Mouse (Mus musculus): ENCODE measurements around the gene Gm49392.
"Not testable (repeated sequence)": the region's sequence is repeated elsewhere in the genome, so short reads cannot be mapped to it uniquely, and the experiment has no call there.

The Gm49392 gene

DNA sequence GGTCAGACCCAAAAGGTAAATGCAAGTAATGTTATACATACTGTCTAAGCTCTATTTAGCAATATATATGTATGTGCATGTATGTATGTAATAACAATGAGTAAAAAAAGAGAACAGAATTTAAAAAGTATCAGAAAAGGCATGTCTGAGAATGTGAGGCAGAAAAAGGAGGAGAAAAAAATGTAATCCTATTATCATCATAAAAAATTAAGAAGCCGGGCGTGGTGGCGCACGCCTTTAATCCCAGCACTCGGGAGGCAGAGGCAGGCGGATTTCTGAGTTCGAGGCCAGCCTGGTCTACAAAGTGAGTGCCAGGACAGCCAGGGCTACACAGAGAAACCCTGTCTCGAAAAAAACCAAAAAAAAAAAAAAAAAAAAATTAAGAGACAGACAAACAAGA is at the start of gene Gm49392:
Gene Gm49392, minus strand, starts transcription at position 101 of the 400 bp plus-strand sequence.
- DNase-seq (ENCODE audit: low spot score) = not testable (repeated sequence)

DNA sequence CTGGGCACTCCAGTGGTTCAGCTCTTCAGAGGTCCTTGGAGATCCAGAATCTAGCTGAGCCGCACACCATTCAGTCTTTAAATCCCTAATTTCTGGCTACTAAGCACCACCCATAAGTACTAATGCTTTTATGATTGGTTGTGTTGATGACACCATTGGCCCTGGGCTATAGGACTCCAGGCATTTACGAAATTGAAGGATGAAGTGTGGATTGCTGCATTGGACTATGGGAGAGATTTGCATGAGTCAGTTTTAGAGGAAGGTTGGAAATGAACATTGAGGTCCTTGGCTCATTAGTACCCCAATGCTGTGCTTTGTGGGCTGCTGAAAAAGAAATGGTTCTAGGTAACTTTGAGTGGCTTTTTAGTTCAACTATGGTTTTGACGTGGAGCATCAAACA is 45.2 kb upstream of the Gm49392 start, which contains the start of gene Tpbpa:
Gene Tpbpa, minus strand, starts transcription at position 101 of the 400 bp plus-strand sequence.
- not testable (repeated sequence) for DNase-seq (ENCODE audit: low spot score)

DNA sequence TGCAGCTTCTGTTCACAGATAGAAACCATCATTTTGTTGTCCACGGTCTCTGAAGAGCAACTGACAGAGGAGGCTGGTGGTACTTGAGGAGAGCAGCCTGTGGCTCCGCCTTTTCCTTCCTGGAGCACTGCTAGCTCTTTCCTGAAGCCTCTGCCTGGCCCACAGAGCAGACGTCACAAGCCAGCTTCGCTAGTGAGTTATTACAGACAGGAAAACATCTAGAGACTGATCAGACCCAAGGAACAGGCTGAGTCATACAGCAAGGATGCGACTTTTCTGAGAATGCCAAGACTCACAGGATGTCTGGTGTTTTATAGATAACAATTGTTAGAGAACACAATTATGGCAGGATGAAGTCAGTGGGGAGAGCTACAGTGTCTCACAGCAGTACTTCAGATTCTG is 39.8 kb upstream of the Gm49392 start, which contains the start of the genes Gm49391 and Ctla2a:
Gene Gm49391, minus strand, starts transcription at position 72 of the 402 bp plus-strand sequence.
Gene Ctla2a, minus strand, starts transcription at position 126 of the 402 bp plus-strand sequence.
- no peak for DNase-seq (ENCODE audit: low spot score)

DNA sequence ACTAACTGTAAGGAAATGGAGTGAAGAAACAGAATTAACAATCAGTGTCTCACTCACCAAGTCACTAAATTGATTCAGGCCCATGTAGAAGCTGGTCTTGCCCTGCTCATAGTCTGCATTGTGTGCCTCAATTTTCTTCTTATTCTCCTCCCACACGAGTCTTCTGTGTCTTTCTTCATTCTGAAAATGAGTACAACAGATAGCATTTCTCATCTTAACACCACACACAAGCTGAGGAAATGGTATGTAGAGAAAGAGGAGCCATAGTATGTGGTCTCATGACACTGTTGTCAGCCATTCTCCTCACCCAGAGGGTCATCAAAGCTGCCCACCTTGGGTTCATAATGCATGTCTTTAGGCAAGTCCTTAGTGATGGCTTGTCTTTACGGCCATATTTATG is 38.8 kb upstream of the Gm49392 start, which contains the start of gene Gm49393:
Gene Gm49393, minus strand, starts transcription at position 101 of the 400 bp plus-strand sequence.
- DNase-seq (ENCODE audit: low spot score) = not testable (repeated sequence)

DNA sequence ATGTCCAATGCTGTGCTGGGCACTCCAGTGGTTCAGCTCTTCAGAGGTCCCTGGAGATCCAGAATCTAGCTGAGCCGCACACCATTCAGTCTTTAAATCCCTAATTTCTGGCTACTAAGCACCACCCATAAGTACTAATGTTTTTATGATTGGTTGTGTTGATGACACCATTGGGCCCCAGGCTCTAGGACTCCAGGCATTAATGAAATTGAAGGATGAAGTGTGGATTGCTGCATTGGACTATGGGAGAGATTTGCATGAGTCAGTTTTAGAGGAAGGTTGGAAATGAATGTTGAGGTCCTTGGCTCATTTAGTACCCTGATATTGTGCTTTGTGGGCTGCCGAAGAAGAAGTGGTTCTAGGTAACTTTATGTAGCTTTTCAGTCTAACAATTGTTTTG is 8.1 kb upstream of the Gm49392 start, which contains the start of gene Tpbpb:
Gene Tpbpb, minus strand, starts transcription at position 101 of the 400 bp plus-strand sequence.
- not testable (repeated sequence) for DNase-seq (ENCODE audit: low spot score)

DNA sequence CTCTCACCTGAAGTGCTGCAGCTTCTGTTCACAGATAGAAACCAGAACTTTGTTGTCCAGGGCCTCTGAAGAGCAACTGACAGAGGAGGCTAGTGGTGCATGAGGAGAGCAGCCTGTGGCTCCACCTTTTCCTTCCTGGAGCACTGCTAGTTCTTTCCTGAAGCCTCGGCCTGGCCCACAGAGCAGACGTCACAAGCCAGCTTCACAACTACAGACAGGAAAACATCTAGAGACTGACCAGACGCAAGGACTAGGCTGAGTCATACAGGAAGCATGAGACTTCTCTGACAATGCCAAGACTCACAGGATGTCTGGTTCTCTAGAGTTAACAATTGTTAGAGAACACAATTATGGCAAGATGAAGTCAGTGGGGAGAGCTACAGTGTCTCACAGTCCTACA is 634 bp upstream of the Gm49392 start, which contains the start of gene Ctla2b:
Gene Ctla2b, minus strand, starts transcription at position 120 of the 400 bp plus-strand sequence.
- DNase-seq (ENCODE audit: low spot score) = no peak

DNA sequence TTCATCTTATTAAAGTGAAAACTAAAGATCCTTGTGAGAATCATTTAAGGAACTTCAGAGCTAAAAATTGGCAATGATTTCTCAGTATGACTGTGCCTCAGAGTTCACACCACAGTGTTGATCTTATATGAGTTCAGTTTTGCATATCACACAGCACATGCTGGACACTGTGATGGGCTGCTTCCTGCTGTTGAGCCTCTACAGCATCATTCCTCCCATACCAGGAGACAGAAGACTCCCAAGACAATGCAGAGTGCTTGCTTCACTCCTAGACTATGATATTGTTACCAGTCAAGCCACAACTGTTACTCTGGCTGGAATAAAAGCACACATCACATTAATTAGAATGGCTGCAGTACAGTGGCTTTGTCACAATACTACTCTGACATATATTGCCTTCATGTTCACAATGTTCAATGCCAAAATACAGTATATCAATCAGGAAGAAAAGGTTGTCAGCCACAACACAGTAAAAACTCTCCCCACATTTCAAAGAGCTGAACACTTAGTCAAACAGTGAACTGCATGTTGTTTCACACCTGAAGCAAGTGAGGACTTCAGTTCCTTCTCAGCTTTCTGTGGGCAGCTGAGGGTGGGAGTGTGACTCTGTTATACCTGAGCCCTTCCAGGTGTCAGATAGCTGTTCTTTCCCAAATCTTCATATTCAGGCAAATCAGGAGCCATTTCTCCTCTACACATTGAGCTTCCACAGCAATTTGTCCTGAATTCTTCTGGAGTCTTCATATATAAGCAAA is 1.1 kb downstream of the Gm49392 start:
- DNase-seq (ENCODE audit: low spot score) = no peak

DNA sequence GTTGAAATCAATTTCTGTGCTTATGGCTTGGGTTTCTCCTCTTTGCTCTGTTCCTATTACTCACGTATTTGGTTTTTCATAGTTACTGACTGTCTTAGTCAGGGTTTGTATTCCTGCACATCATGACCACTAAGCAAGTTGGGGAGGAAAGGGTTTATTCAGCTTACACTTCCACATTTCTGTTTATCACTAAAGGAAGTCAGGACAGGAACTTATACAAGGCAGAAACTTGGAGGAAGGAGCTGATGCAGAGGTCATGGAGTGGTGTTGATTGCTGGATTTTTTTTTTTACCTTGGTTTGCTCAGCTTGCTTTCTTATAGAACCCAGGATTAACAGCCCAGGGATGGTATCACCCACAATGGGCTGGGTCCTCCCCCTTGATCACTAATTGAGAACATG is 4.4 kb downstream of the Gm49392 start:
- DNase-seq (ENCODE audit: low spot score) = no peak

DNA sequence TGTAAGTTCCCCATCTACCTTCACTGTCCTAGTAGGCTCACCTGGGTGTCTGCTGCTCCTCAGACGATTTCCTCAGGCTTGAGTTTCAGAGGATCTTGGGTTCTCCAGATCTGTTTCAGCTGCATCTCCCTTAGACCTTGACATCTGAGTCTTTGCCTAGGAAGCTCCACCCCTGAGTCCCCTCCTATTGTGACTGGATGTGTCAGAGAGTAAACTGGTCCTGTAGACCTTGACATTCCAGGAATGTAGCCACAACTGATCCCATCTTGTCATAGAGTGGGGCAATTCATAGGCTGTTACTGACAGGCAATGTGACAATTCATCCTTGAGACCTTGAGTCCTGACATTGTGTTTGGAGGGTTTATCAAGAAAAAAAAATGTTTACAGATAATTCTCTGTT is 32.4 kb downstream of the Gm49392 start, which contains the start of gene 4930486L24Rik:
Gene 4930486L24Rik, minus strand, starts transcription at position 195 of the 400 bp plus-strand sequence.
- DNase-seq (ENCODE audit: low spot score) = no peak

DNA sequence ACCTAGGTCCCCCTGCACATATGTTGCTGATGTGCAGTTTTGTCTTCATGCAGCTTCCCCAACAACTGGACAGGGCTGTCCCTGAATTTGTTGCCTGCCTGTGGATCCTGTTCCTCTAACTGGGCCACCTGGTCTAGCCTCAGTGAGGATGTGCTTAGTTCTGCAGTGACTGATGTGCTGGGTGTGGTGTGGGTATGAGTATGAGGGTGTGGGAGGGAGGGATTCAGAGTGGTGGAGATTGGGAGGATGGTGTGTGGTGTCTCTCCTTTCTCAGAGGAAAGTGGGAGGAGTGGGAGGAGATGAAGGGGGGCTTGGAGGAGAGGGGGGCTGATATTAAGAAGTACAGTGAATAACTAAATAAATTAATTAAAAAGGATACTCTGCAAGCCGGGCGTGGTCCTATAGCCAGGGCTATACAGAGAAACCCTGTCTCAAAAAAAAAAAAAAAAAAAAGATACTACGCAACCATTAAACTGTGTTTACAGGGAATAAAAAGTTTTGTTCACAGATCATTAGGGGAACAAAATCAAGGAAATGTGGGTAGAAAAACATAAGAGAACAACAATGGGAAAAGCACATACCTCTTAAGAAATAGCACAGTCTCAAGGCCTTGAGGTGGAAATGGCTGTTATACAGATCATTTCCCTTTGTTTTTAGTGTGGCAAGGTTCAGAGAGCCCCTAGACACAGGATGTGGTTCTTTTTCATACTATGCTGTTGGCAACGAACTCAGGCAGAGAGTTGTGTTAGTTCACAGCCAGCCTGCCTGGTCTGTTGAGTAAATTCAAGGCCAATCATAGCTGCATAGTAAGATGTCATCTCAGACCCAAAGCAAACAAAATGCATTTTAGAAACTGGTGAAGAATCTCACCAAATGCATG is 48.2 kb downstream of the Gm49392 start:
- DNase-seq (ENCODE audit: low spot score) = no peak

DNA sequence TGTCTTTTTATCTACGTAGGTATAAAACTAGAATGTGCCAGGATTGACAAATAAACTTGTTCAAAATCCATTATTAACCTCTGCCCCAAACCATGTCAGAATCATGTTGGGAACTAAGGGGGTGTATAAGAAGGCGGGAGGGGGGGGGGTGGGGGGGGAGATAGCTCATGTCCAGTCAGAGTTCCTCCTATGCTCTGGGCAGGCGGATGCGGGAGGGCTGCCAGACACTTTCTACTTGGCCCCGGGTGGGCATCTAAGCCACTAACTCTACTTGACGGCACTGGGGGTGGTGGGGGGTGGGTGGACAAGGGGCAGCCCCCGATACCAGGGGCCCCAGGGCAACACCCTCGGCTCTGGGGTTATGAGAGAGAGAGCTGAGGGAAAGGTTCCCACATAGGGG is 53.5 kb downstream of the Gm49392 start:
- DNase-seq (ENCODE audit: low spot score) = no peak

DNA sequence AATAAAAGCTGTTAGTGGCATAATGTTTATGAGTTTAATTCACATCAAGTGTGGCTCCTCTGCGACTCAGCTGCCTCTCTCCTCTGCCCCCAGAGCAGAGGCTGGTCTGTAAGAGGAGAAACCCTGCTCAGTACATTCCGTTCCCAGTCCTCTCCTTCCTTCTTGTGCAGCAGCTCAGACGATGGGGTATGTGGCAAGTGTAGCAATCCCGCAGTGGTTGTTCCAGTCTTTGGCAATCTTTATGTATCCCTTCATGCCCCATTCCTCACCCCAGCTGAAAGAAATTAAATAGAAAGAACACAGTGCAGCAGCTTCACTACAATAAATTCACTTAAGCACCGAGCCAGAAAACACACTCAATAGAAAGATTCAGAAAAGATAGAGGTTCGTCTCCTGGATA is 54.0 kb downstream of the Gm49392 start:
- no peak for DNase-seq (ENCODE audit: low spot score)

DNA sequence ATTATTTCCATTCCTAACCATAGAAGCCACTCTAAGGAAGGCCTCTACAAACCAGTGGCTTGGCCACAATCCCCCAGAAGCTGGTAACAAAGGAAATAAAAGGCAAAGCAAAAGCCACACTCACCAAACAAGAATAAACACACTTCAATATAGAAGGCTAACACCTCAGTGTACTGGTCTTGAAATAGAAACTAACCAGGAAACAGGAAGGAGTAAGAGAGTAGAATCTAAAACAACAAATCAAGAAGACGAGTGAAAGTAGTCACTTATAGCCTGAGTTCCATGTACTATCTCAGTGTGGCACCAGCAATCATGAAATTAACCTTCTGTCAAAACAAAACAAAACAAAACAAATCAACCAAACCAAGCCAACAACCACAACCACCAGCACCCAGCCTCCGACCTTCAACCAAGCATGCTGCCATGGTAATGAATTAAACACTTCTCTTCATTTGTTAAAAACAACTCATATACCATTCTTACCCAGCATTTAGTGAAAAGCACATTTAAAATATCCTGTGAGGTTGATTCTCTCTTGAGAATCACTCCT is 57.3 kb downstream of the Gm49392 start:
- no peak for DNase-seq (ENCODE audit: low spot score)

DNA sequence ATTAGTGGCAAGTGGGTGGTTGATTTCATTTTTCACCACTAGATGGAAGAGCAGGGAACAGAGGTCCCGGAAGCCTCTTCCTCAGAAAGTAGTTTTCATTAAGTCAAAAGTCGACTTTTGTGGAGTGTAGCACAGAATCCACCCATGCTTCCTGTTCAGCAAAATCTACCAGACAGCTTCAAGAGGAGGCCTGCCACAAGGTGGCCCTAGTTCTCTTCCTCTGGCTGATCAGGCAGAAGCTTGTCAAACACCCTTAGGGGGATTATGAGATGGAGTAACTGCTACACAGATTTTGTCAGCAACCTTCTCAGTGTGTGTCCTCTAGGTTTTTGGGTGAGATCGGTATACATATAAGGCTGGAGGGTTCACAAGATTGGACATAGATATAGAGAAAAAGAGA is 70.6 kb downstream of the Gm49392 start:
- no peak for DNase-seq (ENCODE audit: low spot score)

DNA sequence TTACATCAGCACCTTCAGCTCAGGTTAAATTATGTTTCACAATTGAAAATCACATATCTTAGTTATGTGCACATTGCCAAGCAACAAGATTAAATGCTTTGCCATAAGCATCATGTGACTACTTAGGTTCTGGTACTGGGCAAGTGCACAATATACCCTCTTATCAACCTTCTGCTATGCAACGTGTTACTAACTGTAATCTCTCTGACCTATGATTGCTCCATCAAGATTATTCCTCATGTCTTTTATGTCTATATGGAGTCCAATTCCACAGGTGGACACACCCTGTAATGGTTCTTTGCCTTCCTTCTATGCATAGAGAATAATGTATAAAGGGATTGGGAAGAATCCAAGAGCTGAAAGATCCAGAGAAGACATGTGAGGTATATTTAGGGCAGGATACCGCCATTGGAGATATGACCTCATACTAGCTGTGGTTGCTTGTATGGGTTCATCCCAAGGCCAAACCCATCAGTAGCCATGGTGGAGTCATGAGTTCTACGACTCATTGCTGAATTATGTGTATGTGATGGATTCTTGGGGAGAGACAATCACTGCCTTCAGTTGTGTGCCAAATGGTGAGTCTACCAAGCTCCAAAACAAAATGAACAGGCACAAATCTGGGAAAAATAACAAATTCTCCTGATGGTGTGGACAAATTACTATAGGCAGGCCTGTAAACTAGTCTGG is 76.1 kb downstream of the Gm49392 start:
- DNase-seq (ENCODE audit: low spot score) = no peak

DNA sequence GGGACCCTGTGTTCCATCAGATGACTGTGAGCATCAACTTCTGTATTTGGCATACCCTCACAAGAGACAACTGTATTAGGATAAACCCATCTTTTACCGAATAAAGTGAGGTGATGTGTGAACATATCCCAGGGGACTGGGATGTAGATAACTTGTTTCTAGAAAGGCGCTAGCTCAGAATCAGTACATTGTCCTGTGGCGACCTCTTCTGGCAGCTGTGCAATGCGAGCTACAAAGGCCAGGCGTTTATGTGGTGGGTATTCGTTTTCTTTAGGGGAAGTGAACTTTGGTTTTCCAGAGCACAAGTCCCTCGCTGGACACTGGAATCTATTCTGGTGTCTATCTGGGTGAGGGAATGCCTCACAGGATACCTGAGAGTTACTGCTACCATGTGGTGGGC is 77.2 kb downstream of the Gm49392 start:
- DNase-seq (ENCODE audit: low spot score) = no peak

DNA sequence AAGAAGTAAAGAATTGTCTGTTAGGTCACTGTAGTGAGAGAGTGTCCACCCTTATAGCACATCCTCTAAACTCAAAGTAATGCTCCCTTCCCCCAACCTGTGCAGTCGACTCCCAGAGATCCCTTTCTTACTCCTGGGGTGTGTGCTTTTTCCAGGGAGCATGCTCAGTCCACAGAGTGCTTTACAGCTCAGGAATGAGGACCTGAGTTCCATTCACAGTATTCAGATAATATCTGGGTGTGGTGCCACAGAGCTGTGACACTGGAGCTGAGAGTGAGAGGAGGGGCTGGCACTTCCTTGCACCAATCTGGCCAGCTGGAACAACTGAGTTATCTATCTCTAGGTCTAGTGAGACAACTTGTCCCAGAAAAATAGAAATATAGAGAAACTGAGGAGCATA is 83.0 kb downstream of the Gm49392 start:
- no peak for DNase-seq (ENCODE audit: low spot score)

DNA sequence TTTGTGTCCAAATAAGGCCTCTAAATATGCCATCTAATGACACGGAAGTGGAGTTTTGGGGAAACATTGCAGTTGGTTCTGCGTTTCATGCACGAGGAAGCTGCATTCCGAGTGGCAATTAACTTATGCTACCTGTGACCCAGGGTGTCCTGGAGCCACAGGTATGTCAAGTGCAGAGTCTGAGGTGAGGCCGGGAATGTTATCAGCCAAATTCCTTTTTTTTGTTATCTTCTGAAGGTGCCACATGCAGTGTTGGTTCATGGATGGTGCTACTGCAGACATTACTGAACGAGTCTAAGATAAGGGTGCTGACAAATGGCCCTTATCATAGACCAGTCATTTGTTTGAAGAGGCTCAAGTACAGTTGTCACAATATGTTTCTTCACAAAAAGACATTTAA is 83.9 kb downstream of the Gm49392 start:
- no peak for DNase-seq (ENCODE audit: low spot score)

DNA sequence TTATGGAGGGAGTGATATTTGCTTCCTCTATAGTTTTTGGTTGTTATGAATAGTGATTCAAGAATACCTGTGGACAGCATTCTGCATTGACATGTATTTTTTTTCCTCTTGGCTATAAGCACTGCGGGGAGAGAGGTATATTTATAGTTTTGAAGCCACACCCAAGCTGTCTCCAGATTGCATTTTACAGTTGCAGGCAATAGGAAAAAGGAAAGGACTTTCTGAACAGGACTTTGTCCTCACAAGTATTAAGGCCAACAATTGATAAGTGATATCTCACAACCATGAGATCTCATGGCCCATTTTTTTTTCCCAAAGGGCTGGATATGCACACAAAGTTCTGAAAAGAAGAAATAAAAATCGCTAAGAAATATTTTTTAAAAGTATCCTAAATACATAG is 87.0 kb downstream of the Gm49392 start:
- DNase-seq (ENCODE audit: low spot score) = no peak

DNA sequence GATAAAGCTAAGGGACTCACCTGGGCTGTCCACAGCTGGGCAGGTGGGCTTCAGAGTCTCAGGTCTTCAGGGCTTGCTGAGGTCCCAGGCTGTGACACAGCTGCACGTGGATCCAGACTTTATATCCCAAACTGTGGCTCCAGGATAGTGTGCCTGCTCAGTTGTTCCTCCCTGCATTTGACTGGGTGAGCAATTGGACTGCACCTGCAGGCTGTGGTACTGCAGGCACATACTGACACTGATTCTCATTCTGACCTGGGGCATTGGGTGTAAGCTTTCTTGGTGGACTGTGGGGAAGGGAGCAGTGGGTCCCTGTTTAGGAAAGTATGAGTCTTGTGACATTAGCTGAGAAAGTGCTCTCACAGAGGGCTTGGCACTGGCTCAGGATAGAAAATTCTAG is 93.9 kb downstream of the Gm49392 start, which contains the start of gene Ctsll3:
Gene Ctsll3, minus strand, starts transcription at position 101 of the 400 bp plus-strand sequence.
- no peak for DNase-seq (ENCODE audit: low spot score)
